In the genomic region with DNA sequence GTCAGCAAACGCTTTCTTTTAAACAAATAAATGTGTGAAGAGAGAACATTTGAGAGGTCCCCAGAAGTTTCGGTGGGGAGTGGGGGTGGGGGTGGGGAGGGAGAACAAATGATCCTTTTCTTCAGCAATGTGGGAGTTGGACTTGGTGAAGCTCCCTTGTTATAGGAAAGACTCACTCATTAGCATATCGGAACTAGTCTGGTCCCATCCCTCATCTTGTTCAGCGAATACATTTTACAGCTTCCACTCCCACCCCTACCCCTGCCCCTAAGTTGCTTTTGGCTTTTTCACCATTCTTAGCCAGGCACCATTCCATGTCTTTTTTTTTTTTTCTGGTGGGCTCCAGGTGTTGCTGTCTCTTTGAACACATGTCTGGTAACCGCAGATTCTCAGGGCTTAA, we compare ENCODE assay signal across 21 mouse cellular contexts.
A peak's percentile ranks its signal among the peaks of the same experiment; 100 is the strongest.
DNase-seq lines count a peak whose midpoint lies in the region; ATAC-seq and TF ChIP-seq lines count a peak whose summit lies in the region.
"Had no signal": no experiment of that assay in that cellular context is flagged by ENCODE, and none has a peak within 500 bp of the region (broad histone marks: within the 10 kb centered on the region; RNA-seq: fewer than 3 reads in every experiment).

No protein-coding gene starts in this region.

- TF ChIP-seq CTCF in lung, embryonic 14.5 days (IDR thresholded peaks at IDR 0.05; ENCODE audit: low read depth) = no peak
- TF ChIP-seq CTCF in hindbrain, postnatal 0 days (IDR thresholded peaks at IDR 0.05; ENCODE audit: low read depth) = no peak

- DNase-seq in embryonic facial prominence, embryonic 10.5 days (ENCODE audit: low spot score) = no peak
- no peak for DNase-seq in hindbrain, embryonic 11.5 days (ENCODE audit: low spot score)
- DNase-seq in hindbrain, embryonic 10.5 days (ENCODE audit: low spot score) = no peak
- no peak for DNase-seq in lung, embryonic 14.5 days
- DNase-seq in lung, adult 18-20 months = no peak
- no peak for DNase-seq in hindbrain, postnatal 0 days (ENCODE audit: low spot score)
- no peak for DNase-seq in urinary bladder, postnatal 25 days (ENCODE audit: low spot score)
- DNase-seq: adrenal gland, postnatal 10 days; cerebellum, adult 2 months; cerebellum, postnatal 36 days; embryo, embryonic 11 days; gastrocnemius, postnatal 14 days; heart, adult 11 months; kidney, adult 11 months; layer of hippocampus, adult 9-11 months; liver; liver, postnatal 0 days; lung, postnatal 14 days had no signal

- no peaks in the 10 kb centered on the region for H3K9me3 ChIP-seq in embryonic facial prominence, embryonic 13.5 days
- no peaks in the 10 kb centered on the region for H3K9me3 ChIP-seq in embryonic facial prominence, embryonic 10.5 days
- no peaks in the 10 kb centered on the region for H3K9me3 ChIP-seq in hindbrain, embryonic 11.5 days (ENCODE audit: control insufficient read depth, low read length)
- H3K9me3 ChIP-seq in hindbrain, embryonic 10.5 days = no peaks in the 10 kb centered on the region
- no peaks in the 10 kb centered on the region for H3K9me3 ChIP-seq in lung, embryonic 14.5 days (ENCODE audit: low read depth, low read length)
- H3K9me3 ChIP-seq in hindbrain, postnatal 0 days (ENCODE audit: low read length) = no peaks in the 10 kb centered on the region

- H3K4me2 ChIP-seq in embryonic facial prominence, embryonic 13.5 days = 0 out of 2 replicates have a peak overlapping the region, but pooled peaks have one; percentile 14
- H3K4me2 ChIP-seq in hindbrain, embryonic 11.5 days (replicated peaks; ENCODE audit: low read depth, low read length) = no peak overlapping the region
- H3K4me2 ChIP-seq in lung, embryonic 14.5 days = 0 out of 2 replicates have a peak overlapping the region, but pooled peaks have one; percentile 7
- peak overlapping the region; percentile 16; the same call in 1 of the 2 replicates for H3K4me2 ChIP-seq in hindbrain, postnatal 0 days (ENCODE audit: low read depth, low read length)
- H3K4me2 ChIP-seq: midbrain, embryonic 11.5 days had no signal

- H3K4me1 ChIP-seq in embryonic facial prominence, embryonic 13.5 days = no peaks in the 10 kb centered on the region
- H3K4me1 ChIP-seq in embryonic facial prominence, embryonic 10.5 days = no peaks in the 10 kb centered on the region
- no peaks in the 10 kb centered on the region for H3K4me1 ChIP-seq in hindbrain, embryonic 11.5 days (replicated peaks; ENCODE audit: control insufficient read depth, insufficient read depth, low read length)
- peaks cover 16% of the 10 kb centered on the region; the same call in 1 of the 2 replicates for H3K4me1 ChIP-seq in hindbrain, embryonic 10.5 days (replicated peaks)
- no peaks in the 10 kb centered on the region for H3K4me1 ChIP-seq in lung, embryonic 14.5 days (ENCODE audit: insufficient read depth)
- no peaks in the 10 kb centered on the region for H3K4me1 ChIP-seq in hindbrain, postnatal 0 days (ENCODE audit: insufficient read depth, low read length)

- H3K9ac ChIP-seq in embryonic facial prominence, embryonic 13.5 days = no peak overlapping the region
- H3K9ac ChIP-seq in hindbrain, embryonic 11.5 days (ENCODE audit: low read depth, low read length) = no peak overlapping the region
- H3K9ac ChIP-seq in lung, embryonic 14.5 days = no peak overlapping the region
- no peak overlapping the region for H3K9ac ChIP-seq in hindbrain, postnatal 0 days (replicated peaks; ENCODE audit: low read length)
- H3K9ac ChIP-seq: liver, postnatal 0 days had no signal

- H3K4me3 ChIP-seq in embryonic facial prominence, embryonic 13.5 days = no peak overlapping the region
- no peak overlapping the region for H3K4me3 ChIP-seq in embryonic facial prominence, embryonic 10.5 days
- H3K4me3 ChIP-seq in hindbrain, embryonic 11.5 days (ENCODE audit: low read depth, low read length) = no peak overlapping the region
- H3K4me3 ChIP-seq in hindbrain, embryonic 10.5 days = no peak overlapping the region
- no peak overlapping the region for H3K4me3 ChIP-seq in lung, embryonic 14.5 days (ENCODE audit: low read depth, low read length)
- no peak overlapping the region for H3K4me3 ChIP-seq in hindbrain, postnatal 0 days (ENCODE audit: low read length)

- 59% methylated on average over 5 of the region's 5 CpGs for WGBS in embryonic facial prominence, embryonic 13.5 days
- WGBS in embryonic facial prominence, embryonic 10.5 days = 75% methylated on average over 5 of the region's 5 CpGs
- WGBS in hindbrain, embryonic 11.5 days = 58% methylated on average over 5 of the region's 5 CpGs
- WGBS in hindbrain, embryonic 10.5 days = 62% methylated on average over 5 of the region's 5 CpGs
- WGBS in lung, embryonic 14.5 days = 34% methylated on average over 5 of the region's 5 CpGs
- WGBS in hindbrain, postnatal 0 days = 44% methylated on average over 5 of the region's 5 CpGs

- ATAC-seq in embryonic facial prominence, embryonic 13.5 days (ENCODE audit: insufficient number of reproducible peaks, insufficient read depth, low FRiP score, low TSS enrichment, low read depth) = no peak
- ATAC-seq in hindbrain, embryonic 11.5 days (ENCODE audit: low FRiP score) = peak; percentile 39; the same call in 1 of the 2 replicates
- ATAC-seq in lung, embryonic 14.5 days (ENCODE audit: insufficient read depth) = no peak
- peak; percentile 45; the same call in 1 of the 2 replicates for ATAC-seq in hindbrain, postnatal 0 days
- ATAC-seq: forebrain, embryonic 16.5 days; liver, postnatal 0 days had no signal

- no peaks in the 10 kb centered on the region for H3K27me3 ChIP-seq in embryonic facial prominence, embryonic 13.5 days
- H3K27me3 ChIP-seq in embryonic facial prominence, embryonic 10.5 days (replicated peaks; ENCODE audit: low read depth, poor library complexity, severe bottlenecking) = no peaks in the 10 kb centered on the region
- H3K27me3 ChIP-seq in hindbrain, embryonic 11.5 days (ENCODE audit: control insufficient read depth, insufficient read depth, low read length) = no peaks in the 10 kb centered on the region
- H3K27me3 ChIP-seq in hindbrain, embryonic 10.5 days (ENCODE audit: insufficient read depth, poor library complexity, severe bottlenecking) = no peaks in the 10 kb centered on the region
- H3K27me3 ChIP-seq in lung, embryonic 14.5 days (ENCODE audit: insufficient read depth, low read length) = no peaks in the 10 kb centered on the region
- no peaks in the 10 kb centered on the region for H3K27me3 ChIP-seq in hindbrain, postnatal 0 days (ENCODE audit: insufficient read depth, low read length)

- no peaks in the 10 kb centered on the region for H3K36me3 ChIP-seq in embryonic facial prominence, embryonic 13.5 days
- no peaks in the 10 kb centered on the region for H3K36me3 ChIP-seq in embryonic facial prominence, embryonic 10.5 days (replicated peaks)
- no peaks in the 10 kb centered on the region for H3K36me3 ChIP-seq in hindbrain, embryonic 11.5 days (ENCODE audit: control insufficient read depth, insufficient read depth, low read length)
- H3K36me3 ChIP-seq in hindbrain, embryonic 10.5 days = no peaks in the 10 kb centered on the region
- H3K36me3 ChIP-seq in lung, embryonic 14.5 days (ENCODE audit: insufficient read depth) = no peaks in the 10 kb centered on the region
- no peaks in the 10 kb centered on the region for H3K36me3 ChIP-seq in hindbrain, postnatal 0 days (ENCODE audit: insufficient read depth, low read length)

- no peak overlapping the region for H3K27ac ChIP-seq in embryonic facial prominence, embryonic 13.5 days
- no peak overlapping the region for H3K27ac ChIP-seq in embryonic facial prominence, embryonic 10.5 days (replicated peaks)
- no peak overlapping the region for H3K27ac ChIP-seq in hindbrain, embryonic 11.5 days (ENCODE audit: low read depth, low read length)
- no peak overlapping the region for H3K27ac ChIP-seq in hindbrain, embryonic 10.5 days
- H3K27ac ChIP-seq in lung, embryonic 14.5 days (ENCODE audit: low read depth) = no peak overlapping the region
- H3K27ac ChIP-seq in hindbrain, postnatal 0 days = no peak overlapping the region

Comparison
In these comparisons a context has a peak if more than half of its experiments do, and no peak if none do; other contexts are left out.
1. ATAC-seq: peak in hindbrain, embryonic 11.5 days (single experiment) and hindbrain, postnatal 0 days (single experiment); none in embryonic facial prominence, embryonic 13.5 days (single experiment) and lung, embryonic 14.5 days (single experiment).